ENCODE assay signal across 22 mouse cellular contexts in genomic region chr3:121584317-121584716, GRCm38 (mm10). TPM values are rescaled to one million over a fixed set of nuclear protein-coding genes. Genes with fewer than 3 reads are reported as not detected.
DNase-seq lines count a peak whose midpoint lies in the region; ATAC-seq lines count a peak whose summit lies in the region.
"Had no signal": no experiment of that assay in that cellular context is flagged by ENCODE, and none has a peak within 500 bp of the region (broad histone marks: within the 10 kb centered on the region; RNA-seq: fewer than 3 reads in every experiment).

No protein-coding gene starts in this region.

- no peaks in the 10 kb centered on the region for H3K9me3 ChIP-seq in lung, embryonic 16.5 days (ENCODE audit: control insufficient read depth, low read length)
- H3K9me3 ChIP-seq in intestine, embryonic 16.5 days (ENCODE audit: control insufficient read depth, low read length), result no peaks in the 10 kb centered on the region
- no peaks in the 10 kb centered on the region for H3K9me3 ChIP-seq in stomach, embryonic 16.5 days (replicated peaks; ENCODE audit: control insufficient read depth, low read length)
- H3K9me3 ChIP-seq in forebrain, embryonic 16.5 days (ENCODE audit: control insufficient read depth, low read length), result no peaks in the 10 kb centered on the region
- H3K9me3 ChIP-seq: forebrain, embryonic 10.5 days; heart, embryonic 15.5 days; limb, embryonic 13.5 days; liver, embryonic 13.5 days had no signal

- ATAC-seq in frontal cortex, adult (ENCODE audit: low TSS enrichment), result peak; percentile 3; the same call in 1 of the 2 replicates
- ATAC-seq in lung, embryonic 16.5 days (ENCODE audit: low read depth), result peak; percentile 13
- peak; percentile 64 for ATAC-seq in intestine, embryonic 16.5 days
- ATAC-seq in stomach, embryonic 16.5 days (ENCODE audit: insufficient read depth, low FRiP score), result peak; percentile 34; the same call in 1 of the 2 replicates
- ATAC-seq in forebrain, embryonic 16.5 days, result no peak
- ATAC-seq: CD4-positive, CD25-positive, alpha-beta regulatory T cell, adult 4 months; hindbrain, embryonic 16.5 days had no signal

- H3K9ac ChIP-seq in lung, embryonic 16.5 days (ENCODE audit: low read length), result no peak overlapping the region
- no peak overlapping the region for H3K9ac ChIP-seq in intestine, embryonic 16.5 days (ENCODE audit: low read depth, low read length)
- no peak overlapping the region for H3K9ac ChIP-seq in stomach, embryonic 16.5 days (ENCODE audit: low read length)
- H3K9ac ChIP-seq in forebrain, embryonic 16.5 days (replicated peaks; ENCODE audit: low read depth, low read length), result no peak overlapping the region
- H3K9ac ChIP-seq: heart, embryonic 15.5 days; limb, embryonic 13.5 days; liver, embryonic 13.5 days had no signal

- no peak overlapping the region for H3K4me2 ChIP-seq in lung, embryonic 16.5 days (ENCODE audit: low read depth, low read length)
- H3K4me2 ChIP-seq in intestine, embryonic 16.5 days (ENCODE audit: low read depth, low read length), result no peak overlapping the region
- no peak overlapping the region for H3K4me2 ChIP-seq in stomach, embryonic 16.5 days (ENCODE audit: low read depth, low read length)
- H3K4me2 ChIP-seq in forebrain, embryonic 16.5 days (ENCODE audit: low read length), result no peak overlapping the region
- H3K4me2 ChIP-seq: heart, embryonic 15.5 days; limb, embryonic 13.5 days; liver, embryonic 13.5 days had no signal

- peaks cover 23% of the 10 kb centered on the region for H3K4me1 ChIP-seq in lung, embryonic 16.5 days (replicated peaks; ENCODE audit: control insufficient read depth, insufficient read depth, low read length)
- H3K4me1 ChIP-seq in intestine, embryonic 16.5 days (ENCODE audit: control insufficient read depth, insufficient read depth, low read length), result no peaks in the 10 kb centered on the region
- H3K4me1 ChIP-seq in stomach, embryonic 16.5 days (ENCODE audit: control insufficient read depth, insufficient read depth, low read length), result peaks cover 11% of the 10 kb centered on the region
- H3K4me1 ChIP-seq in forebrain, embryonic 16.5 days (replicated peaks; ENCODE audit: control insufficient read depth, insufficient read depth, low read length), result no peaks in the 10 kb centered on the region
- H3K4me1 ChIP-seq: liver, embryonic 13.5 days had no signal

- no peaks in the 10 kb centered on the region for H3K36me3 ChIP-seq in lung, embryonic 16.5 days (ENCODE audit: control insufficient read depth, insufficient read depth, low read length)
- no peaks in the 10 kb centered on the region for H3K36me3 ChIP-seq in intestine, embryonic 16.5 days (ENCODE audit: control insufficient read depth, insufficient read depth, low read length)
- no peaks in the 10 kb centered on the region for H3K36me3 ChIP-seq in stomach, embryonic 16.5 days (ENCODE audit: control insufficient read depth, insufficient read depth, low read length)
- no peaks in the 10 kb centered on the region for H3K36me3 ChIP-seq in forebrain, embryonic 16.5 days (ENCODE audit: control insufficient read depth, insufficient read depth)
- H3K36me3 ChIP-seq: forebrain, embryonic 10.5 days; heart, embryonic 15.5 days; limb, embryonic 13.5 days; liver, embryonic 13.5 days had no signal

- no peak overlapping the region for H3K4me3 ChIP-seq in lung, embryonic 16.5 days (ENCODE audit: low read length)
- no peak overlapping the region for H3K4me3 ChIP-seq in intestine, embryonic 16.5 days (ENCODE audit: low read length)
- no peak overlapping the region for H3K4me3 ChIP-seq in stomach, embryonic 16.5 days (replicated peaks; ENCODE audit: low read length)
- no peak overlapping the region for H3K4me3 ChIP-seq in forebrain, embryonic 16.5 days (replicated peaks; ENCODE audit: low read length)
- H3K4me3 ChIP-seq: forebrain, embryonic 10.5 days; heart, adult 2 months; heart, embryonic 15.5 days; limb, embryonic 13.5 days; liver, embryonic 13.5 days had no signal

- no peak for DNase-seq in frontal cortex, adult 2 months (ENCODE audit: extremely low spot score in 1 of 2, low spot score in 1 of 2)
- no peak for DNase-seq in lung, postnatal 25 days (ENCODE audit: low spot score)
- DNase-seq in adrenal gland, postnatal 14 days, result no peak
- DNase-seq: cerebellum, adult 18-20 months; cerebellum, postnatal 36 days; heart, postnatal 4 days; kidney, adult 8-10 months; liver, embryonic 13.5 days; retina, postnatal 1 day; right cerebral cortex, postnatal 4 days; thymus, adult 18-20 months had no signal

- H3K27me3 ChIP-seq in lung, embryonic 16.5 days (ENCODE audit: control insufficient read depth, insufficient read depth, low read depth, low read length), result no peaks in the 10 kb centered on the region
- H3K27me3 ChIP-seq in intestine, embryonic 16.5 days (replicated peaks; ENCODE audit: control insufficient read depth, insufficient read depth, low read length), result no peaks in the 10 kb centered on the region
- no peaks in the 10 kb centered on the region for H3K27me3 ChIP-seq in stomach, embryonic 16.5 days (ENCODE audit: control insufficient read depth, insufficient read depth, low read length)
- H3K27me3 ChIP-seq in forebrain, embryonic 16.5 days (replicated peaks; ENCODE audit: control insufficient read depth, insufficient read depth, low read length), result no peaks in the 10 kb centered on the region
- H3K27me3 ChIP-seq: heart, embryonic 15.5 days; limb, embryonic 13.5 days; liver, embryonic 13.5 days had no signal

- peak overlapping the region; percentile 79 for H3K27ac ChIP-seq in lung, embryonic 16.5 days (ENCODE audit: low read length)
- H3K27ac ChIP-seq in intestine, embryonic 16.5 days (ENCODE audit: low read length), result peak overlapping the region; percentile 28
- H3K27ac ChIP-seq in stomach, embryonic 16.5 days (ENCODE audit: low read length), result peak overlapping the region; percentile 53
- no peak overlapping the region for H3K27ac ChIP-seq in forebrain, embryonic 16.5 days (ENCODE audit: low read length)
- H3K27ac ChIP-seq: heart, adult 2 months; heart, embryonic 15.5 days; limb, embryonic 13.5 days; liver, embryonic 13.5 days had no signal

RNA-seq across cellular contexts. Expression of gene Slc44a3, which starts 52.1 kb away (rescaled TPM):
- 0.21 and 0.46 TPM in 2 replicates for polyA plus RNA-seq in frontal cortex, adult 2 months (2012; rRNA removed)
- polyA plus RNA-seq in lung, embryonic 16.5 days (2015; fragmentation: Nextera tagmentation; extraction: Ambion mirVana), result 24.4 and 28.1 TPM in 2 replicates
- 54.1 and 54.9 TPM in 2 replicates for polyA plus RNA-seq in intestine, embryonic 16.5 days (2015; fragmentation: Nextera tagmentation; extraction: Ambion mirVana)
- polyA plus RNA-seq in stomach, embryonic 16.5 days (2015; fragmentation: Nextera tagmentation; extraction: Ambion mirVana), result 41.5 and 49.4 TPM in 2 replicates
- polyA plus RNA-seq in forebrain, embryonic 16.5 days (2015; fragmentation: Nextera tagmentation; extraction: Ambion mirVana), result 0.37 and 0.98 TPM in 2 replicates
- 14.6 TPM in 2 replicates for total RNA-seq in adrenal gland, postnatal 14 days (2021)
- total RNA-seq: heart, adult 2 months had no signal
- polyA plus RNA-seq: CD4-positive, CD25-positive, alpha-beta regulatory T cell, adult 4 months had no signal

Comparison
In these comparisons a context has a peak if more than half of its experiments do, and no peak if none do; other contexts are left out.
1. RNA of gene Slc44a3, which starts 52.1 kb away (polyA plus RNA-seq): 54.1 to 54.9 TPM in intestine, embryonic 16.5 days, 41.5 to 49.4 TPM in stomach, embryonic 16.5 days and 24.4 to 28.1 TPM in lung, embryonic 16.5 days; 0.37 to 0.98 TPM in forebrain, embryonic 16.5 days and 0.21 to 0.46 TPM in frontal cortex, adult 2 months; every median in the first group is over 10 times any median in the second.